Mouse (Mus musculus): ENCODE measurements at regions not wholly inside any gene's neighbourhood (a gene's known extent, or its start where the extent isn't known, plus 50 kb on each side); places are given as distances from the start of the nearest gene placed in this dataset.

GRCm38 (mm10) chr13:97310186-97310854 lies 69.4 kb downstream of the Enc1 start:
- Histone ChIP-seq H3K27ac (replicated peaks; ENCODE audit: low read depth, low read length) (peak overlapping the region; percentile 91), H3K4me1 (ENCODE audit: control insufficient read depth, insufficient read depth, insufficient read length, low read length) (peaks cover 19% of the 10 kb centered on the region), H3K4me3 (ENCODE audit: insufficient read depth, low read depth, low read length) (no peak overlapping the region)

- no peak overlapping the region for H3K4me3 ChIP-seq (ENCODE audit: insufficient read depth, low read depth, low read length)
- no peak overlapping the region for H3K27ac ChIP-seq (replicated peaks; ENCODE audit: low read depth, low read length)
- H3K4me1 ChIP-seq (ENCODE audit: control insufficient read depth, insufficient read depth, insufficient read length, low read length) = peaks cover 20% of the 10 kb centered on the region
Observed at GRCm38 (mm10) chr13:97309411-97309810, 68.5 kb downstream of the Enc1 start.

DNA sequence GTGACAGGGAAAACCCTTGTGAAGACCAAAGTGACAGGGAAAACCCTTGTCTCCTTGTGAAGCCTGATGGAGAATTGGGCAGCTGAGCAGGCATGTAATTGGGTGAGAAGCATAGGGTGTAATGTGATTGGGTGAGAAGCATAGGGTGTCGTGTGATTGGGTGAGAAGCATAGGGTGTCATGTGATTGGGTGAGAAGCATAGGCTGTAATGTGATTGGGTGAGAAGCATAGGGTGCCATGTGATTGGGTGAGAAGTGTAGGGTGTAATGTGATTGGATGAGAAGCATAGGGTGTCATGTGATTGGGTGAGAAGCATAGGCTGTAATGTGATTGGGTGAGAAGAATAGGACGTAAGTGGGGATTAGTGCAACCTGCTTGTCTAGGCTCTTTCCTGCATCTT lies 67.5 kb downstream of the Enc1 start:
- Histone ChIP-seq H3K27ac (replicated peaks; ENCODE audit: low read depth, low read length) (no peak overlapping the region), H3K4me1 (ENCODE audit: control insufficient read depth, insufficient read depth, insufficient read length, low read length) (peaks cover 20% of the 10 kb centered on the region), H3K4me3 (ENCODE audit: insufficient read depth, low read depth, low read length) (no peak overlapping the region)

All from brown adipose tissue, adult 24 weeks (tissue).